Mouse (Mus musculus) thymus, adult 2 months (tissue): ENCODE results near the gene Scaf1.

Experiments used
- CTCF ChIP-seq: fragments of 200-500 bp; IDR thresholded peaks from 2 replicates; pipeline ENCODE4 v1.5.1; 2012; ENCODE audit warnings: mild to moderate bottlenecking, control low read depth, low read length, moderate library complexity, borderline replicate concordance; ENCODE audit not compliant: control insufficient read depth, poor library complexity, insufficient read depth; ENCODE audit errors: extremely low read depth
- POLR2A ChIP-seq: fragments of 200-500 bp; IDR thresholded peaks from 2 replicates; pipeline ENCODE4 v1.6.1; 2012; ENCODE audit warnings: mild to moderate bottlenecking, low read length, control low read depth, moderate library complexity; ENCODE audit not compliant: control insufficient read depth, poor library complexity, insufficient read depth; ENCODE audit errors: extremely low read depth

- TF ChIP-seq CTCF (no peak), POLR2A (no peak)
These were observed 17.6 kb downstream of the Scaf1 start, which contains the start of gene Bcl2l12 for GRCm38 (mm10) chr7:44998501-44998955.
